Mouse (Mus musculus): Measurements from ENCODE around the gene 9030612E09Rik. TPM values are rescaled to one million over a fixed set of nuclear protein-coding genes. Genes with fewer than 3 reads are reported as not detected.

9030612E09Rik gene
- not detected for polyA plus RNA-seq (2014; fragmentation: Illumina TruSeq; extraction: RNeasy Lipid Tissue Mini Kit (QIAGEN cat#74804); ENCODE audit: low read depth, low replicate concordance)

GRCm38 (mm10) chr10:43174326-43175155 is at the start of gene 9030612E09Rik, which contains the start of gene Sobp:
Gene 9030612E09Rik, plus strand, starts transcription at chr10:43174704.
Gene Sobp, minus strand, starts transcription at chr10:43174530.

GRCm38 (mm10) chr10:43220910-43221625 is 46.6 kb downstream of the 9030612E09Rik start, which contains the start of gene Pdss2:
Gene Pdss2, plus strand, starts transcription at chr10:43221486.

Other genes starting within 250 kb of the 9030612E09Rik start
- 0.36 TPM for gene Sobp, start 174 bp upstream of the 9030612E09Rik start, polyA plus RNA-seq (2014; fragmentation: Illumina TruSeq; extraction: RNeasy Lipid Tissue Mini Kit (QIAGEN cat#74804); ENCODE audit: low read depth, low replicate concordance)
- 26.3 TPM for gene Pdss2, start 46.8 kb downstream of the 9030612E09Rik start, polyA plus RNA-seq (2014; fragmentation: Illumina TruSeq; extraction: RNeasy Lipid Tissue Mini Kit (QIAGEN cat#74804); ENCODE audit: low read depth, low replicate concordance)

Data from kidney, adult 10 weeks (tissue).